Comparison of ENCODE assay signal across 8 mouse cellular contexts in genomic region chr14:52338751-52339511, GRCm38 (mm10). TPM values are rescaled to one million over a fixed set of nuclear protein-coding genes. Genes with fewer than 3 reads are reported as not detected.
DNase-seq lines count a peak whose midpoint lies in the region; ATAC-seq and TF ChIP-seq lines count a peak whose summit lies in the region.

No protein-coding gene starts in this region.

- H3K4me3 ChIP-seq in ES-E14 (ENCODE audit: insufficient read depth in 1 of 2, low read depth in 1 of 2, low read length in 2 of 2, poor library complexity in 1 of 2, severe bottlenecking in 1 of 2) = peak overlapping the region in 1 of 2 experiments; percentile 24; a peak in 1 of 4 replicates
- peak overlapping the region; percentile 30; the same call in 1 of the 2 replicates for H3K4me3 ChIP-seq in forebrain, embryonic 10.5 days
- H3K4me3 ChIP-seq in liver, postnatal 0 days (ENCODE audit: low read depth, low read length) = no peak overlapping the region
- peak overlapping the region; percentile 40 for H3K4me3 ChIP-seq in neural tube, embryonic 15.5 days (replicated peaks)

- no peak for DNase-seq in ES-E14 (ENCODE audit: low read depth, low spot score)
- DNase-seq in c-Kit-positive CD71-negative TER-119-negative erythroid progenitor cells, embryonic 14.5 days (ENCODE audit: low read depth) = peak; percentile 73
- no peak for DNase-seq in forebrain, embryonic 10.5 days (ENCODE audit: extremely low spot score, low spot score)
- DNase-seq in heart, postnatal 36 days = peak; percentile 38 to 56
- DNase-seq in large intestine, adult 2 months (ENCODE audit: low read depth, low spot score) = peak; percentile 40
- DNase-seq in liver, postnatal 0 days = peak; percentile 46
- peak; percentile 24 to 26 for DNase-seq in thymus, postnatal 36 days

- no peak for TF ChIP-seq EP300 in liver, postnatal 0 days (IDR thresholded peaks at IDR 0.05; ENCODE audit: low read depth)

- intact Hi-C loops in heart, postnatal 36 days (cut with DNase I) = loop anchor here (1.0 kb wide), 1 partner anchor 44 kb away; no protein-coding TSS in a partner anchor

- TF ChIP-seq CTCF in liver, postnatal 0 days (IDR thresholded peaks at IDR 0.05; ENCODE audit: low read depth) = peak; percentile 96

- no peaks in the 10 kb centered on the region for H3K36me3 ChIP-seq in ES-E14 (ENCODE audit: control insufficient read depth, insufficient read depth, low read length, poor library complexity, severe bottlenecking)
- no peaks in the 10 kb centered on the region for H3K36me3 ChIP-seq in forebrain, embryonic 10.5 days (replicated peaks)
- no peaks in the 10 kb centered on the region for H3K36me3 ChIP-seq in liver, postnatal 0 days (replicated peaks; ENCODE audit: insufficient read depth, low read length)
- no peaks in the 10 kb centered on the region for H3K36me3 ChIP-seq in neural tube, embryonic 15.5 days

- ATAC-seq in liver, postnatal 0 days = peak; percentile 33; the same call in 1 of the 2 replicates
- ATAC-seq in neural tube, embryonic 15.5 days (ENCODE audit: low FRiP score) = peak; percentile 84

- 43% methylated on average over 21 of the region's 21 CpGs for WGBS in forebrain, embryonic 10.5 days
- 27% methylated on average over 21 of the region's 21 CpGs for WGBS in large intestine, adult 2 months
- WGBS in liver, postnatal 0 days (ENCODE audit: insufficient replicate concordance) = 27% methylated on average over 21 of the region's 21 CpGs
- WGBS in neural tube, embryonic 15.5 days = 18% methylated on average over 21 of the region's 21 CpGs

- no peaks in the 10 kb centered on the region for H3K9me3 ChIP-seq in ES-E14 (ENCODE audit: control insufficient read depth, insufficient read depth, low read depth, low read length)
- no peaks in the 10 kb centered on the region for H3K9me3 ChIP-seq in forebrain, embryonic 10.5 days
- no peaks in the 10 kb centered on the region for H3K9me3 ChIP-seq in liver, postnatal 0 days (ENCODE audit: low read length)
- no peaks in the 10 kb centered on the region for H3K9me3 ChIP-seq in neural tube, embryonic 15.5 days (replicated peaks)

- no peak overlapping the region for H3K27ac ChIP-seq in ES-E14 (ENCODE audit: insufficient read depth, low read depth, low read length, poor library complexity, severe bottlenecking)
- H3K27ac ChIP-seq in forebrain, embryonic 10.5 days = no peak overlapping the region
- H3K27ac ChIP-seq in liver, postnatal 0 days (ENCODE audit: low read depth) = no peak overlapping the region
- peak overlapping the region; percentile 80 for H3K27ac ChIP-seq in neural tube, embryonic 15.5 days (replicated peaks)

- no peak overlapping the region for H3K4me2 ChIP-seq in liver, postnatal 0 days (ENCODE audit: low read depth, low read length)
- peak overlapping the region; percentile 64 for H3K4me2 ChIP-seq in neural tube, embryonic 15.5 days

- H3K27me3 ChIP-seq in forebrain, embryonic 10.5 days (ENCODE audit: poor library complexity, severe bottlenecking) = no peaks in the 10 kb centered on the region
- peaks cover 4% of the 10 kb centered on the region; the same call in 1 of the 2 replicates for H3K27me3 ChIP-seq in liver, postnatal 0 days (ENCODE audit: insufficient read depth, low read length)
- no peaks in the 10 kb centered on the region for H3K27me3 ChIP-seq in neural tube, embryonic 15.5 days (replicated peaks)

- in situ Hi-C loops in ES-E14 (cut with MboI; ENCODE audit: low sequenced_read_pairs in 2 of 2, unreplicated experiment in 2 of 2) = loop anchor here in 1 of 2 experiments (25.0 kb wide), 1 partner anchor 427 kb away; the partner anchor contains the start of genes Ndrg2, Rnase13 and Tppp2

- H3K4me1 ChIP-seq in ES-E14 (ENCODE audit: control insufficient read depth in 2 of 2, insufficient read depth in 2 of 2, low read length in 2 of 2, poor library complexity in 1 of 2) = peaks cover 0 to 2% of the 10 kb centered on the region in 2 experiments; a peak in 2 of 4 replicates
- peaks cover 14% of the 10 kb centered on the region; the same call in 1 of the 2 replicates for H3K4me1 ChIP-seq in forebrain, embryonic 10.5 days
- no peaks in the 10 kb centered on the region for H3K4me1 ChIP-seq in liver, postnatal 0 days (ENCODE audit: insufficient read depth)
- 0 out of 2 replicates have a peak, but pooled peaks cover 8% of the 10 kb centered on the region for H3K4me1 ChIP-seq in neural tube, embryonic 15.5 days

- no peak overlapping the region; the same call in 1 of the 2 replicates for H3K9ac ChIP-seq in ES-E14 (ENCODE audit: insufficient read depth, low read depth, low read length, poor library complexity, severe bottlenecking)
- H3K9ac ChIP-seq in liver, postnatal 0 days (replicated peaks) = no peak overlapping the region
- H3K9ac ChIP-seq in neural tube, embryonic 15.5 days (replicated peaks) = peak overlapping the region; percentile 53

TF ChIP-seq in ES-E14, 5 proteins besides CTCF, POLR2A, EP300 and RAD21:
- peak; percentile 73 for TF ChIP-seq ZC3H11A (IDR thresholded peaks at IDR 0.05; ENCODE audit: borderline replicate concordance, low read depth, low read length)
- TF ChIP-seq HCFC1 (IDR thresholded peaks at IDR 0.05; ENCODE audit: borderline replicate concordance, insufficient read depth, low read length) = no peak

RNA-seq across cellular contexts. Expression of gene Sall2, which starts 10.4 kb away (rescaled TPM):
- total RNA-seq in ES-E14 (2012; rRNA removed) = 4.3 and 5.0 TPM in 2 replicates
- polyA plus RNA-seq in forebrain, embryonic 10.5 days (2016; fragmentation: Nextera tagmentation; extraction: Ambion mirVana) = 73.2 and 82.1 TPM in 2 replicates
- total RNA-seq in heart, postnatal 36 days (2021) = 1 to 10 TPM; 2.0 to 2.4 TPM
- 1.0 and 1.7 TPM in 2 replicates for polyA plus RNA-seq in large intestine, adult 2 months (2012; rRNA removed)
- 0.63 and 0.85 TPM in 2 replicates for polyA plus RNA-seq in liver, postnatal 0 days (2015; fragmentation: Nextera tagmentation; extraction: Ambion mirVana)
- 40.0 and 41.6 TPM in 2 replicates for polyA plus RNA-seq in neural tube, embryonic 15.5 days (2015; fragmentation: Nextera tagmentation; extraction: Ambion mirVana)

RNA-seq across cellular contexts. Expression of gene Olfr1513, which starts 17.3 kb away (rescaled TPM):
- total RNA-seq in ES-E14 (2012; rRNA removed) = not detected in 2 replicates
- polyA plus RNA-seq in forebrain, embryonic 10.5 days (2016; fragmentation: Nextera tagmentation; extraction: Ambion mirVana) = not detected in 2 replicates
- not detected for total RNA-seq in heart, postnatal 36 days (2021)
- not detected in 2 replicates for polyA plus RNA-seq in large intestine, adult 2 months (2012; rRNA removed)
- polyA plus RNA-seq in liver, postnatal 0 days (2015; fragmentation: Nextera tagmentation; extraction: Ambion mirVana) = not detected in 2 replicates
- polyA plus RNA-seq in neural tube, embryonic 15.5 days (2015; fragmentation: Nextera tagmentation; extraction: Ambion mirVana) = not detected in 2 replicates

RNA-seq across cellular contexts. Expression of gene Mettl3, which starts 34.0 kb away (rescaled TPM):
- 22.0 and 50.3 TPM in 2 replicates for total RNA-seq in ES-E14 (2012; rRNA removed)
- polyA plus RNA-seq in forebrain, embryonic 10.5 days (2016; fragmentation: Nextera tagmentation; extraction: Ambion mirVana) = 64.4 and 69.9 TPM in 2 replicates
- 10 to 100 TPM; 16.5 to 18.1 TPM for total RNA-seq in heart, postnatal 36 days (2021)
- 14.1 and 14.4 TPM in 2 replicates for polyA plus RNA-seq in large intestine, adult 2 months (2012; rRNA removed)
- 7.2 and 8.1 TPM in 2 replicates for polyA plus RNA-seq in liver, postnatal 0 days (2015; fragmentation: Nextera tagmentation; extraction: Ambion mirVana)
- 44.9 and 47.9 TPM in 2 replicates for polyA plus RNA-seq in neural tube, embryonic 15.5 days (2015; fragmentation: Nextera tagmentation; extraction: Ambion mirVana)

RNA-seq across cellular contexts. Expression of gene Olfr1512, which starts 40.0 kb away (rescaled TPM):
- not detected in 2 replicates for total RNA-seq in ES-E14 (2012; rRNA removed)
- polyA plus RNA-seq in forebrain, embryonic 10.5 days (2016; fragmentation: Nextera tagmentation; extraction: Ambion mirVana) = 0.15 TPM in 1 of 2 replicates, not detected in the other
- total RNA-seq in heart, postnatal 36 days (2021) = not detected
- not detected in 2 replicates for polyA plus RNA-seq in large intestine, adult 2 months (2012; rRNA removed)
- polyA plus RNA-seq in liver, postnatal 0 days (2015; fragmentation: Nextera tagmentation; extraction: Ambion mirVana) = not detected in 2 replicates
- polyA plus RNA-seq in neural tube, embryonic 15.5 days (2015; fragmentation: Nextera tagmentation; extraction: Ambion mirVana) = 0.09 and 0.13 TPM in 2 replicates

RNA-seq across cellular contexts. Expression of gene Olfr1511, which starts 58.2 kb away (rescaled TPM):
- not detected in 2 replicates for total RNA-seq in ES-E14 (2012; rRNA removed)
- 0.14 and 0.19 TPM in 2 replicates for polyA plus RNA-seq in forebrain, embryonic 10.5 days (2016; fragmentation: Nextera tagmentation; extraction: Ambion mirVana)
- total RNA-seq in heart, postnatal 36 days (2021) = not detected
- not detected in 2 replicates for polyA plus RNA-seq in large intestine, adult 2 months (2012; rRNA removed)
- not detected in 2 replicates for polyA plus RNA-seq in liver, postnatal 0 days (2015; fragmentation: Nextera tagmentation; extraction: Ambion mirVana)
- 0.28 and 0.31 TPM in 2 replicates for polyA plus RNA-seq in neural tube, embryonic 15.5 days (2015; fragmentation: Nextera tagmentation; extraction: Ambion mirVana)

Comparison
In these comparisons a context has a peak if more than half of its experiments do, and no peak if none do; other contexts are left out.
1. DNase-seq: peak in c-Kit-positive CD71-negative TER-119-negative erythroid progenitor cells, embryonic 14.5 days (single experiment), heart, postnatal 36 days (2 of 2), large intestine, adult 2 months (single experiment), liver, postnatal 0 days (single experiment) and thymus, postnatal 36 days (2 of 2); none in ES-E14 (single experiment) and forebrain, embryonic 10.5 days (single experiment).
2. RNA of gene Sall2, which starts 10.4 kb away (polyA plus RNA-seq): 73.2 to 82.1 TPM in forebrain, embryonic 10.5 days and 40.0 to 41.6 TPM in neural tube, embryonic 15.5 days; 1.0 to 1.7 TPM in large intestine, adult 2 months and 0.63 to 0.85 TPM in liver, postnatal 0 days; every median in the first group is over 10 times any median in the second.